Mouse (Mus musculus) cerebellum, adult 2 months (tissue): ENCODE measurements around the gene Gja5.

Source experiments
- CTCF ChIP-seq: fragments of 200-500 bp; IDR thresholded peaks from 2 replicates; pipeline ENCODE4 v1.5.1; 2011; ENCODE audit warnings: low read depth, mild to moderate bottlenecking, control low read depth, low read length, moderate library complexity, borderline replicate concordance; ENCODE audit not compliant: insufficient read depth
- POLR2A ChIP-seq: fragments of 200-500 bp; IDR thresholded peaks from 2 replicates; pipeline ENCODE4 v1.6.1; 2011; ENCODE audit warnings: low read length, control low read depth, borderline replicate concordance; ENCODE audit not compliant: insufficient read depth

DNA sequence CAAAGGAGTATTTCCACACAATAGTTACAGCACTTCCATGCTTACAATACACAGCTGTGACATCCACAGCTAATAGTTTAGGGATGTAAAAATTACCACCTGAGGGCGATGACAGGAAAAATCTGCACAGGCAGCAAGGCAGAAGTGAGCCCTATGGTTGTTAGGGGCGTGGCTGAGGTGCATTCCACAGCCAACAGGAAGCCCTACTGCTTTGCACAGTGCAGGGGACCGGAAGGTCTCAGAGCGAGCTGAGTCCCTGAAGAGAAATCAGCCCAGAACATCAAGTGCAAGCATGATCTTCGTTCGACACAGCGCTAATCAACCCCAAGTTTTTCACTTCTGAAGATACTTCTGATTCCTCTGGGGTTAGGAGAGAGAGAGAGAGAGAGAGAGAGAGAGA is 219.7 kb downstream of the Gja5 start:
- TF ChIP-seq POLR2A (no peak), CTCF (no peak)
